Mouse (Mus musculus) ES-E14 (cell line): ENCODE data around the gene A930017K11Rik. TPM values are rescaled to one million over a fixed set of nuclear protein-coding genes. Genes with fewer than 3 reads are reported as not detected.

Source experiments
- DNase-seq: peaks from one replicate; pipeline ENCODE4 v3.0.0-alpha.2; 2013; ENCODE audit warnings: low read depth, low spot score
- H3K27ac ChIP-seq: 2 replicates; pipeline ENCODE4 v1.5.1; 2012; ENCODE audit warnings: low read depth, mild to moderate bottlenecking, low read length, moderate library complexity, mixed read lengths; ENCODE audit not compliant: poor library complexity, insufficient read depth, severe bottlenecking
- H3K36me3 ChIP-seq: 2 replicates; pipeline ENCODE4 v1.6.1; 2012; ENCODE audit warnings: mild to moderate bottlenecking, low read length, moderate library complexity, mixed read lengths; ENCODE audit not compliant: control insufficient read depth, poor library complexity, insufficient read depth, severe bottlenecking
- H3K4me1 ChIP-seq, 2 experiments: fragments of 150-350 bp in 1 of 2; sonication (generic) in 1 of 2; 2 replicates each; pipeline ENCODE4 v1.6.1; 2012; ENCODE audit warnings: low read length in 2 of 2, mild to moderate bottlenecking in 1 of 2, mixed read lengths in 1 of 2; ENCODE audit not compliant: control insufficient read depth in 2 of 2, insufficient read depth in 2 of 2, poor library complexity in 1 of 2
- H3K4me3 ChIP-seq, 2 experiments: fragments of 150-350 bp in 1 of 2; sonication (generic) in 1 of 2; 2 replicates each; pipeline ENCODE4 v1.5.1; 2012; ENCODE audit warnings: low read length in 2 of 2, low read depth in 1 of 2, mild to moderate bottlenecking in 1 of 2, mixed read lengths in 1 of 2; ENCODE audit not compliant: insufficient read depth in 1 of 2, poor library complexity in 1 of 2, severe bottlenecking in 1 of 2
- H3K9ac ChIP-seq: 2 replicates; pipeline ENCODE4 v1.6.1; 2012; ENCODE audit warnings: low read depth, mild to moderate bottlenecking, low read length, mixed read lengths; ENCODE audit not compliant: poor library complexity, insufficient read depth, severe bottlenecking
- H3K9me3 ChIP-seq: fragments of 150-350 bp; sonication (generic); 2 replicates; pipeline ENCODE4 v1.6.1; 2012; ENCODE audit warnings: low read depth, mild to moderate bottlenecking, low read length; ENCODE audit not compliant: control insufficient read depth, insufficient read depth
- CHD2 ChIP-seq: IDR thresholded peaks from 2 replicates; pipeline ENCODE4 v1.6.1; 2014; ENCODE audit warnings: mild to moderate bottlenecking, low read depth, low read length, inconsistent platforms
- HCFC1 ChIP-seq: IDR thresholded peaks from 2 replicates; pipeline ENCODE4 v1.6.1; 2012; ENCODE audit warnings: low read length, inconsistent platforms, borderline replicate concordance; ENCODE audit not compliant: insufficient read depth
- MAFK ChIP-seq: IDR thresholded peaks from 2 replicates; pipeline ENCODE4 v1.6.1; 2014; ENCODE audit warnings: mild to moderate bottlenecking, low read depth, low read length, inconsistent platforms; ENCODE audit not compliant: insufficient read depth
- ZC3H11A ChIP-seq: IDR thresholded peaks from 2 replicates; pipeline ENCODE4 v1.6.1; 2012; ENCODE audit warnings: low read depth, mild to moderate bottlenecking, inconsistent platforms, low read length, borderline replicate concordance
- ZNF384 ChIP-seq: IDR thresholded peaks from 2 replicates; pipeline ENCODE4 v1.6.1; 2012; ENCODE audit warnings: low read depth, low read length, inconsistent platforms
- in situ Hi-C, 2 experiments: fragments of 600-800 bp; cut with MboI; formaldehyde crosslinking; loops; one replicate each; pipeline ENCODE4 v1.15.1; 2025; ENCODE audit warnings: low sequenced_read_pairs in 2 of 2, inconsistent platforms in 1 of 2; ENCODE audit not compliant: unreplicated experiment in 2 of 2
- total RNA-seq: library from RNA; depleted of rRNA; stranded (reverse); fragments of 300-350 nt; gene quantifications from 2 replicates; pipeline ENCODE4 v1.2.3, GENCODE M21; 2012

A930017K11Rik gene
- total RNA-seq, 1 experiment: not detected

GRCm38 (mm10) chr17:25919144-25919785 is 33.1 kb downstream of the A930017K11Rik start, which contains the start of gene Rab40c:
Gene Rab40c, minus strand, starts transcription at chr17:25919727.
- peaks cover 0 to 3% of the 10 kb centered on the region in 2 experiments; a peak in 1 of 4 replicates for H3K4me1 ChIP-seq
- peak within 1 kb of the TSS; percentile 95 to 97 for H3K4me3 ChIP-seq
- in situ Hi-C loops: no loop called here
- no peak for TF ChIP-seq CHD2
- no peak for TF ChIP-seq ZNF384
- no peak; the same call in 1 of the 2 replicates for TF ChIP-seq HCFC1
- TF ChIP-seq ZC3H11A: no peak
- no peak for TF ChIP-seq MAFK
- peaks cover 1% of the 10 kb centered on the region; the same call in 1 of the 2 replicates for H3K36me3 ChIP-seq
- no peaks in the 10 kb centered on the region for H3K9me3 ChIP-seq
- no peak for DNase-seq
- H3K9ac ChIP-seq: peak within 1 kb of the TSS; percentile 92
- H3K27ac ChIP-seq: peak within 1 kb of the TSS; percentile 73

DNA sequence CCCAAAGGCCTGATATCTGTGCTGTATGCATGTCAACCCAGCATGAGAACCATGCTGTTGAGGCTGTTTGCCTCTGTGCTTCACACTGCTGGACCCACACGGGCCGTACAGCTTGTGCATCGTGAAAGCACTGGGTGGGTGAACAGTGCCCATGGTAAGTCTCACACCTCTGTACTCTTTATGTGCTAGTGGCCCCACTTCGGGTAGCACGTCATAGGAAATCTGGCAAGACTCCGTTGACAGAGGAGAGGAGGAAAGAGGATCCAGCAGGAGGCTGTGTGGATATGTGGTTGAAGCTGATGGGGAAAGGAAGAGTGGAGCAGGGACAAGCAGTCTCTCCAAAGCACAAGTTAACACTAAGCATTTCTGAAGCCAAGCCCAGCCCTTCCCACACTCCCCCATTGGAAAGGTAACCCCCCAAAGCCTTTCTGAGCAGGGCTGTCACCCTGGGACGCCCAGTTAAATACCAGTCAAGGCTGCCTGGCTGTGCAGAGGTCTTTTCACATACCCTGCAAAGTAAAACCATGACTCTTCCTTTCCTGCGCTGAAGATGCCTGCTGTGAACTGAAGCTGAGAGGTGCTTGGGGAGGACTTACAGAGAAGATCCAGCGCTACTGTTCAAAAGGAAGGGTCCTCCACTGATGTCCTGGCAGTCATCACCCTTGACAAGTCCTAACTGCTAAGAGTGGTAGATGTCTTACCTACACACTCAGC is 34.2 kb downstream of the A930017K11Rik start:
- Histone ChIP-seq H3K4me1 (peaks cover 0 to 3% of the 10 kb centered on the region in 2 experiments; a peak in 1 of 4 replicates), H3K27ac (no peak overlapping the region), H3K9me3 (no peaks in the 10 kb centered on the region), H3K9ac (peak overlapping the region; percentile 92), H3K4me3 (peak overlapping the region; percentile 95 to 97), H3K36me3 (peaks cover 1% of the 10 kb centered on the region; the same call in 1 of the 2 replicates)
- TF ChIP-seq ZC3H11A (no peak), MAFK (no peak), ZNF384 (no peak), CHD2 (no peak), HCFC1 (no peak)
- in situ Hi-C loops: no loop called here
- no peak for DNase-seq

DNA sequence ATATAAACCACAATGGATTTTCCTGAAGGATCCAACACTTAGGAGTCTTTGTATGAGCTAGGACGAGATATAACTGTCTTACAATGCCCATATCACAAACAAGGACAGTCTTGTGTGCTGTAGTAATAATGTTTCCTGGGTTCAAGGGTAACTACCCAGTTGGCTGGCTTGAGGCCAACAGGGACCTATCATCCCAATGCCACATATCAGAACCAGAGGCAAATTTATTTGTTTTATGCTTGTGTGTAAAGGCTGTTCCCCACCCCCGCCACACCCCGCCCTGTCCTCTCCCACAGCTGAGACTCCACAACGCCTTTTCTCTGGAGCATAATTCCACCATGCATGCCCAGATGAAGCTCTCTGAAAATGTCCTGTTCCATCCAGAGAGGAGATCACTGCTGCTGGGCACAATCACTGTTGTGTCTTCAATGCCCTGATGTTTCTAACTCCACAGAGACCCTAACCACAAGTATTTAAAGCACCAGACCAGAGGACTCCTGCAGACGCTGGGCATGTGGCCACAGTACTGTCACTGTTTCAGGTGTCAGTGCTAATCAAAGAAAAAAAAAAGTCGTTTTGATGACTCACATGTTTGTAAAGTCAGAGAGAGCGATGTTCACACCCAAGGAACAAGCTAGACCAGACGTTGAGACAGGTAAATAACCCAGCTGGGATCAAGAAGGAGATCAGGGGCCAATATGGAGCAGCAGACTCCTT is 35.3 kb downstream of the A930017K11Rik start:
- Histone ChIP-seq H3K9me3 (no peaks in the 10 kb centered on the region), H3K27ac (no peak overlapping the region), H3K9ac (no peak overlapping the region), H3K4me1 (peaks cover 0 to 3% of the 10 kb centered on the region in 2 experiments; a peak in 1 of 4 replicates), H3K4me3 (no peak overlapping the region), H3K36me3 (peaks cover 1% of the 10 kb centered on the region; the same call in 1 of the 2 replicates)
- TF ChIP-seq CHD2 (no peak), ZC3H11A (no peak), MAFK (no peak), ZNF384 (no peak)
- DNase-seq: no peak
- in situ Hi-C loops: no loop called here

GRCm38 (mm10) chr17:25914295-25914694 is 38.1 kb downstream of the A930017K11Rik start:
- Histone ChIP-seq H3K4me1 (peaks cover 2 to 3% of the 10 kb centered on the region in 2 experiments; a peak in 2 of 4 replicates), H3K4me3 (no peak overlapping the region), H3K9me3 (no peaks in the 10 kb centered on the region), H3K9ac (no peak overlapping the region), H3K36me3 (peaks cover 1% of the 10 kb centered on the region; the same call in 1 of the 2 replicates), H3K27ac (no peak overlapping the region)
- in situ Hi-C loops: no loop called here
- DNase-seq: no peak
- TF ChIP-seq ZNF384 (no peak), CHD2 (no peak), MAFK (no peak), ZC3H11A (no peak), HCFC1 (no peak)
